Mouse (Mus musculus) olfactory bulb, adult 2 months (tissue): Measurements from ENCODE around the gene Entpd8. TPM values are rescaled to one million over a fixed set of nuclear protein-coding genes. Genes with fewer than 3 reads are reported as not detected.
A peak's percentile ranks its signal among the peaks of the same experiment; 100 is the strongest.

Source experiments
- H3K27ac ChIP-seq: fragments of 200-500 bp; 2 replicates; pipeline ENCODE4 v1.5.1; 2012; ENCODE audit warnings: low read depth, low read length; ENCODE audit not compliant: insufficient read depth
- H3K4me1 ChIP-seq: fragments of 200-500 bp; 2 replicates; pipeline ENCODE4 v1.6.1; 2012; ENCODE audit warnings: low read length; ENCODE audit not compliant: control insufficient read depth, insufficient read depth
- H3K4me3 ChIP-seq: fragments of 200-500 bp; 2 replicates; pipeline ENCODE4 v1.5.1; 2012; ENCODE audit warnings: mild to moderate bottlenecking, low read depth, low read length, moderate library complexity; ENCODE audit not compliant: insufficient read depth
- CTCF ChIP-seq: fragments of 200-500 bp; IDR thresholded peaks from 2 replicates; pipeline ENCODE4 v1.5.1; 2012; ENCODE audit warnings: low read depth, mild to moderate bottlenecking, low read length, moderate library complexity; ENCODE audit not compliant: insufficient read depth
- POLR2A ChIP-seq: fragments of 200-500 bp; IDR thresholded peaks from 2 replicates; pipeline ENCODE4 v1.6.1; 2012; ENCODE audit warnings: mild to moderate bottlenecking, low read depth, low read length, moderate library complexity; ENCODE audit not compliant: insufficient read depth
- WGBS: fragments of 180-500 bp; shearing (Covaris S2); methylation state at CpG from one replicate; pipeline ENCODE4 v1.1.7; 2018; 5-methylcytosine and 5-hydroxymethylcytosine counted together
- polyA plus RNA-seq: library from polyadenylated mRNA; stranded (reverse); fragments of >200 nt; gene quantifications from 2 replicates; pipeline ENCODE4 v1.2.4, GENCODE M21; 2012; ENCODE audit warnings: low replicate concordance; ENCODE audit not compliant: missing spikeins, insufficient read depth, insufficient read length

Gene Entpd8
- polyA plus RNA-seq, 1 experiment, result not detected

- H3K27ac ChIP-seq, result no peak overlapping the region
- peaks cover 11% of the 10 kb centered on the region for H3K4me1 ChIP-seq
- no peak for TF ChIP-seq CTCF
- TF ChIP-seq POLR2A, result no peak
- H3K4me3 ChIP-seq, result no peak overlapping the region
- WGBS, result 89% methylated on average over 6 of the region's 6 CpGs
Observed at GRCm38 (mm10) chr2:25125146-25125545, 45.0 kb downstream of the Entpd8 start.

- peaks cover 11% of the 10 kb centered on the region for H3K4me1 ChIP-seq
- no peak overlapping the region for H3K4me3 ChIP-seq
- no peak overlapping the region; the same call in 1 of the 2 replicates for H3K27ac ChIP-seq
- WGBS, result 38% methylated on average over 19 of the region's 19 CpGs
- TF ChIP-seq CTCF (no peak), POLR2A (no peak)
Observed at GRCm38 (mm10) chr2:25126011-25127010, 46.2 kb downstream of the Entpd8 start.

GRCm38 (mm10) chr2:25127206-25127605 is 47.1 kb downstream of the Entpd8 start:
- H3K27ac ChIP-seq, result no peak overlapping the region
- WGBS, result 65% methylated on average over 5 of the region's 5 CpGs
- no peak overlapping the region for H3K4me3 ChIP-seq
- H3K4me1 ChIP-seq, result peaks cover 11% of the 10 kb centered on the region
- TF ChIP-seq POLR2A (no peak), CTCF (no peak; the same call in 1 of the 2 replicates)

GRCm38 (mm10) chr2:25128072-25128471 is 48.0 kb downstream of the Entpd8 start:
- TF ChIP-seq POLR2A (no peak), CTCF (no peak)
- Histone ChIP-seq H3K27ac (0 out of 2 replicates have a peak overlapping the region, but pooled peaks have one; percentile 15), H3K4me1 (peaks cover 11% of the 10 kb centered on the region), H3K4me3 (no peak overlapping the region)
- whole genome bisulfite sequencing, result 48% methylated on average over 11 of the region's 11 CpGs

- Histone ChIP-seq H3K4me3 (no peak overlapping the region), H3K4me1 (peaks cover 11% of the 10 kb centered on the region), H3K27ac (no peak overlapping the region)
- WGBS, result 74% methylated on average over 9 of the region's 9 CpGs
- TF ChIP-seq POLR2A, result no peak
- TF ChIP-seq CTCF, result no peak
Observed at GRCm38 (mm10) chr2:25131601-25132000, 51.5 kb downstream of the Entpd8 start.

Other genes with a start within 250 kb of the Entpd8 start
- 294 TPM in 1 of 2 replicates, not detected in the other for gene Ehmt1, start 160.7 kb upstream of the Entpd8 start, polyA plus RNA-seq
- not detected in 2 replicates for gene Arrdc1, start 145.1 kb upstream of the Entpd8 start, polyA plus RNA-seq
- gene Zmynd19, start 130.5 kb upstream of the Entpd8 start, polyA plus RNA-seq, result not detected in 2 replicates
- not detected in 2 replicates for gene Dph7, start 117.9 kb upstream of the Entpd8 start, polyA plus RNA-seq
- gene Mrpl41, start 105.2 kb upstream of the Entpd8 start, polyA plus RNA-seq, result not detected in 2 replicates
- not detected in 2 replicates for gene Pnpla7, start 104.3 kb upstream of the Entpd8 start, polyA plus RNA-seq
- not detected in 2 replicates for gene Nsmf, start 25.9 kb upstream of the Entpd8 start, polyA plus RNA-seq
- gene Noxa1, start 14.8 kb downstream of the Entpd8 start, polyA plus RNA-seq, result not detected in 2 replicates
- not detected in 2 replicates for gene Nrarp, start 100.5 kb downstream of the Entpd8 start, polyA plus RNA-seq
- not detected in 2 replicates for gene Tor4a, start 116.6 kb downstream of the Entpd8 start, polyA plus RNA-seq
- gene Nelfb, start 131.2 kb downstream of the Entpd8 start, polyA plus RNA-seq, result not detected in 2 replicates
- not detected in 2 replicates for gene Stpg3, start 134.3 kb downstream of the Entpd8 start, polyA plus RNA-seq
- not detected in 2 replicates for gene Fam166a, start 138.4 kb downstream of the Entpd8 start, polyA plus RNA-seq
- gene Tubb4b, start 144.4 kb downstream of the Entpd8 start, polyA plus RNA-seq, result 193 TPM in 1 of 2 replicates, not detected in the other
- not detected in 2 replicates for gene Slc34a3, start 154.1 kb downstream of the Entpd8 start, polyA plus RNA-seq
- not detected in 2 replicates for gene Rnf224, start 156.5 kb downstream of the Entpd8 start, polyA plus RNA-seq
- not detected in 2 replicates for gene Rnf208, start 162.0 kb downstream of the Entpd8 start, polyA plus RNA-seq
- not detected in 2 replicates for gene Cysrt1, start 162.1 kb downstream of the Entpd8 start, polyA plus RNA-seq
- gene AL732309.1, start 166.6 kb downstream of the Entpd8 start, polyA plus RNA-seq, result not detected in 2 replicates
- gene Tmem203, start 175.1 kb downstream of the Entpd8 start, polyA plus RNA-seq, result not detected in 2 replicates
- gene Tprn, start 182.3 kb downstream of the Entpd8 start, polyA plus RNA-seq, result not detected in 2 replicates
- gene Ssna1, start 192.1 kb downstream of the Entpd8 start, polyA plus RNA-seq, result not detected in 2 replicates
- gene Anapc2, start 192.2 kb downstream of the Entpd8 start, polyA plus RNA-seq, result not detected in 2 replicates
- not detected in 2 replicates for gene Tmem210, start 207.8 kb downstream of the Entpd8 start, polyA plus RNA-seq
- not detected in 2 replicates for gene Lrrc26, start 209.6 kb downstream of the Entpd8 start, polyA plus RNA-seq
- 199 and 286 TPM in 2 replicates for gene Grin1, start 238.9 kb downstream of the Entpd8 start, polyA plus RNA-seq